Mouse (Mus musculus) liver, embryonic 12.5 days (tissue): ENCODE data around the gene Cdk12. TPM values are rescaled to one million over a fixed set of nuclear protein-coding genes. Genes with fewer than 3 reads are reported as not detected.

Experiments used
- ATAC-seq: fragments of 200-750 bp; cut with Nextera tagmentation; 2 replicates; pipeline ENCODE4 v1.8.0; 2017; ENCODE audit warnings: moderate number of reproducible peaks, mild to moderate bottlenecking, moderate library complexity
- H3K27ac ChIP-seq: fragments of 300-500 bp; sonication (generic); 2 replicates; pipeline ENCODE4 v1.5.1; 2016; ENCODE audit warnings: mild to moderate bottlenecking
- H3K27me3 ChIP-seq: fragments of 300-500 bp; sonication (generic); replicated peaks from 2 replicates; pipeline ENCODE4 v1.6.1; 2016; ENCODE audit warnings: mild to moderate bottlenecking, moderate library complexity
- H3K36me3 ChIP-seq: fragments of 300-500 bp; sonication (generic); 2 replicates; pipeline ENCODE4 v1.6.1; 2016; ENCODE audit warnings: mild to moderate bottlenecking, moderate library complexity
- H3K4me1 ChIP-seq: fragments of 300-500 bp; sonication (generic); 2 replicates; pipeline ENCODE4 v1.6.1; 2016
- H3K4me2 ChIP-seq: fragments of 300-500 bp; sonication (generic); 2 replicates; pipeline ENCODE4 v1.6.1; 2016; ENCODE audit warnings: mild to moderate bottlenecking, moderate library complexity
- H3K4me3 ChIP-seq: fragments of 300-500 bp; sonication (generic); 2 replicates; pipeline ENCODE4 v1.5.1; 2016; ENCODE audit warnings: mild to moderate bottlenecking, moderate library complexity
- H3K9ac ChIP-seq: fragments of 300-500 bp; sonication (generic); 2 replicates; pipeline ENCODE4 v1.6.1; 2016; ENCODE audit warnings: mild to moderate bottlenecking, moderate library complexity
- H3K9me3 ChIP-seq: fragments of 300-500 bp; sonication (generic); replicated peaks from 2 replicates; pipeline ENCODE4 v1.6.1; 2016; ENCODE audit warnings: mild to moderate bottlenecking, moderate library complexity
- WGBS: fragments of 180-500 bp; shearing (Covaris S2); methylation state at CpG from one replicate; pipeline ENCODE4 v1.1.7; 2016; ENCODE audit not compliant: insufficient replicate concordance; 5-methylcytosine and 5-hydroxymethylcytosine counted together
- polyA plus RNA-seq: library from polyadenylated mRNA; unstranded; fragments of >200 nt; fragmentation: Nextera tagmentation; extraction: Ambion mirVana; gene quantifications from 2 replicates; pipeline ENCODE4 v1.2.1, GENCODE M21; 2016

Gene Cdk12
- polyA plus RNA-seq, 1 experiment from 2014 or later = 9.0 TPM

- Histone ChIP-seq H3K9me3 (no peaks in the 10 kb centered on the region), H3K4me3 (no peak overlapping the region), H3K4me1 (no peaks in the 10 kb centered on the region), H3K36me3 (peaks cover 69% of the 10 kb centered on the region), H3K4me2 (no peak overlapping the region), H3K27me3 (no peaks in the 10 kb centered on the region), H3K27ac (no peak overlapping the region), H3K9ac (no peak overlapping the region)
- ATAC-seq = no peak
- 75% methylated on average over 5 of the region's 5 CpGs for WGBS
Measured at GRCm38 (mm10) chr11:98265891-98266290, 63.0 kb downstream of the Cdk12 start.

GRCm38 (mm10) chr11:98266699-98267402, 64.0 kb downstream of the Cdk12 start:
- ATAC-seq = no peak
- WGBS = 77% methylated on average over 6 of the region's 6 CpGs
- Histone ChIP-seq H3K9ac (no peak overlapping the region), H3K27me3 (no peaks in the 10 kb centered on the region), H3K27ac (no peak overlapping the region), H3K4me2 (no peak overlapping the region), H3K4me3 (no peak overlapping the region), H3K4me1 (no peaks in the 10 kb centered on the region), H3K9me3 (no peaks in the 10 kb centered on the region), H3K36me3 (peaks cover 78% of the 10 kb centered on the region)

GRCm38 (mm10) chr11:98270066-98270465, 67.2 kb downstream of the Cdk12 start:
- Histone ChIP-seq H3K4me3 (no peak overlapping the region), H3K9me3 (no peaks in the 10 kb centered on the region), H3K4me1 (no peaks in the 10 kb centered on the region), H3K27me3 (no peaks in the 10 kb centered on the region), H3K9ac (no peak overlapping the region), H3K4me2 (no peak overlapping the region), H3K36me3 (peaks cover 93% of the 10 kb centered on the region), H3K27ac (no peak overlapping the region)
- WGBS = 81% methylated on average over 3 of the region's 3 CpGs
- no peak for ATAC-seq

DNA sequence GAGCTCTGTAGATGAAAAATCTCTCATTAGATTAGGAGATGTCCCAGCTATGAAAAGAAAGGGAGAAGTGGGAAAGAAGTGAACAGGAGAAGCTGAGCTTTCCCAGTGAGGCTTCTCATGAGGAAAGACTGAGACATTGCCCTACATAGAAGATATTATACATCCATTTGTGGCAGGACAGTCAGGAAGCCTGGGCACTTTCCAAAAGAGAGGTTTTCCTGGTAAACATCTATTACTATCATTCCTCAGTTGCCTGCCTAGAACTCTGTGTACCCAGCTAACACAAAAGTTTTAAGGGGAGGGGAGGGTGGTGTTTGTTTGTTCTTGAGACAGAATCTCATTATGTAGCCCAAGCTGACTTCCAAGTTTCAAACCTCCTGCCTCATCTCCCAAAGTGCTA, 67.6 kb downstream of the Cdk12 start:
- H3K27ac ChIP-seq = no peak overlapping the region
- no peak overlapping the region for H3K4me3 ChIP-seq
- no peaks in the 10 kb centered on the region for H3K27me3 ChIP-seq
- no peak for ATAC-seq
- peaks cover 92% of the 10 kb centered on the region for H3K36me3 ChIP-seq
- H3K4me1 ChIP-seq = no peaks in the 10 kb centered on the region
- H3K9ac ChIP-seq = no peak overlapping the region
- no peak overlapping the region for H3K4me2 ChIP-seq
- no peaks in the 10 kb centered on the region for H3K9me3 ChIP-seq

DNA sequence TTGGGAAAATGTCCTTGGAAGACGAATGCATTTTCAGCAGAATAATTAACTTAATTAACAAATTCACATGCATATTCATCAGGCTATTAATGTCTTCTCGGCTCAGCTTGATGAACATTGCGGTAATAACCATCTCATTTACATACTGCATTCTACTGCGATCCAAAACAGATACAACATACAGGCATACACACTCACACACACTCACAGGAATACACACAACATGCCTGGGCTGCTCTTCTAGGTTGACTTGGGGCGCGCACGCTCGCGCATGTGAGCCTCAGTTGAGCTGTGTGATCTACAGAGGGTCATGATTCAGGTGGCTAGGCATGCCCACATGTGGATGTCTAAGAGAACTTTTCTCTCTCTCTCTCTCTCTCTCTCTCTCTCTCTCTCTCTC, 80.9 kb downstream of the Cdk12 start:
- no peak for ATAC-seq
- H3K27ac ChIP-seq = no peak overlapping the region
- peaks cover 9% of the 10 kb centered on the region for H3K36me3 ChIP-seq
- peaks cover 3% of the 10 kb centered on the region; the same call in 1 of the 2 replicates for H3K4me1 ChIP-seq
- H3K4me2 ChIP-seq = no peak overlapping the region; the same call in 1 of the 2 replicates
- H3K4me3 ChIP-seq = no peak overlapping the region
- no peak overlapping the region for H3K9ac ChIP-seq
- peaks cover 52% of the 10 kb centered on the region for H3K27me3 ChIP-seq
- no peaks in the 10 kb centered on the region for H3K9me3 ChIP-seq
- 36% methylated on average over 9 of the region's 9 CpGs for WGBS

- no peak overlapping the region for H3K27ac ChIP-seq
- H3K36me3 ChIP-seq = peaks cover 4% of the 10 kb centered on the region; the same call in 1 of the 2 replicates
- H3K9ac ChIP-seq = no peak overlapping the region
- WGBS = 2% methylated on average over 16 of the region's 17 CpGs
- H3K4me3 ChIP-seq = no peak overlapping the region
- peak overlapping the region; percentile 35 for H3K4me2 ChIP-seq
- ATAC-seq = no peak
- H3K4me1 ChIP-seq = peaks cover 3% of the 10 kb centered on the region; the same call in 1 of the 2 replicates
- H3K27me3 ChIP-seq = peaks cover 57% of the 10 kb centered on the region
- H3K9me3 ChIP-seq = no peaks in the 10 kb centered on the region
Measured at GRCm38 (mm10) chr11:98284230-98284629, 81.4 kb downstream of the Cdk12 start.

DNA sequence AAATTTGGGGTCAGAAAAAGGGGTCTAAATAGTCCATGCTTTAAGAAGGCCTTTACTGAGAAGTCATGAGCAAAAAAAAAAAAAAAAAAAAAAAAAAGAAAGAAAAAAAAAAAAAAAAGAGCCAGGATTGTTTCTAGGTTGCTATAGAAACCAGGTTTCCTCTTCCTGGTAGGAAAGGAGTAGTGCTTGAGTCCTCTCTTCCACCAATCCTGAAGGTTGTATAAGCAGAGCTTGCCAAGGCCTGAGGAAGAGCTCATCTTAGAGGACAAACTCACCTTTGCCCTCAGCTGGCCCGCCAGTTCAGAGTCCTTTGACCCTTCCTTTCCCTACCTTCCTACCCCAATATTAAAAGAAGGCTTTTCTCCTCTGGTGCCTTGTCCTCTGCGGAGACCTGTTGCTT, 82.5 kb downstream of the Cdk12 start:
- Histone ChIP-seq H3K36me3 (no peaks in the 10 kb centered on the region), H3K4me1 (peaks cover 3% of the 10 kb centered on the region; the same call in 1 of the 2 replicates), H3K27me3 (peaks cover 69% of the 10 kb centered on the region), H3K27ac (no peak overlapping the region), H3K4me2 (no peak overlapping the region), H3K9me3 (no peaks in the 10 kb centered on the region), H3K9ac (no peak overlapping the region), H3K4me3 (no peak overlapping the region)
- 64% methylated on average over 2 of the region's 2 CpGs for WGBS
- ATAC-seq = no peak

DNA sequence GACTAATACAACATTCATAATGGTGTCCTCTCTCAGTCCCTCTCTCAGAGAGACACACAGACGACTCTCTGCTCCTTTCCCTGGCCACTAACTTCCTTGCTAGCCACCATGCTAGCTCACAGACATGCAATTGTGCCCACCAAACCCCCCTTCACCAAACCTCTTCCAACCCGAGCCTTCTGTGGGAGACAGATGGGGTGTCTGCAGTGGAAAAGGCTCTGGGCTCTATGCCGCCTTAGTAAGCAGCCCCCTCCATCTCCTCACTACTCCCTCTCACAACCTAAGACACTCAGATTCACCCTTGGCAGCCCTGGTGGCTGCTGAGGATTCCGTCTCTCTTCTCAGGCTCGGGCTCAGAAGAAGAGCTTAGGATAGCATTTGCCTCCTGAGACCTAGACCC, 84.7 kb downstream of the Cdk12 start:
- no peak overlapping the region for H3K4me2 ChIP-seq
- H3K36me3 ChIP-seq = no peaks in the 10 kb centered on the region
- H3K27ac ChIP-seq = no peak overlapping the region
- H3K9ac ChIP-seq = no peak overlapping the region
- peaks cover 3% of the 10 kb centered on the region; the same call in 1 of the 2 replicates for H3K4me1 ChIP-seq
- H3K4me3 ChIP-seq = no peak overlapping the region
- no peaks in the 10 kb centered on the region for H3K9me3 ChIP-seq
- WGBS = 39% methylated on average over 5 of the region's 5 CpGs
- ATAC-seq = no peak
- H3K27me3 ChIP-seq = peaks cover 84% of the 10 kb centered on the region

GRCm38 (mm10) chr11:98287961-98288360, 85.1 kb downstream of the Cdk12 start:
- no peak overlapping the region for H3K27ac ChIP-seq
- no peaks in the 10 kb centered on the region for H3K9me3 ChIP-seq
- H3K4me3 ChIP-seq = no peak overlapping the region
- H3K9ac ChIP-seq = no peak overlapping the region
- no peak overlapping the region for H3K4me2 ChIP-seq
- peaks cover 84% of the 10 kb centered on the region for H3K27me3 ChIP-seq
- H3K4me1 ChIP-seq = peaks cover 3% of the 10 kb centered on the region; the same call in 1 of the 2 replicates
- H3K36me3 ChIP-seq = no peaks in the 10 kb centered on the region
- WGBS = 42% methylated on average over 7 of the region's 7 CpGs
- no peak for ATAC-seq

GRCm38 (mm10) chr11:98289873-98290272, 87.0 kb downstream of the Cdk12 start:
- H3K36me3 ChIP-seq = no peaks in the 10 kb centered on the region
- H3K27ac ChIP-seq = no peak overlapping the region
- H3K27me3 ChIP-seq = peaks cover 91% of the 10 kb centered on the region
- no peaks in the 10 kb centered on the region for H3K9me3 ChIP-seq
- H3K4me3 ChIP-seq = no peak overlapping the region
- WGBS = 47% methylated on average over 13 of the region's 13 CpGs
- no peak for ATAC-seq
- no peaks in the 10 kb centered on the region; the same call in 1 of the 2 replicates for H3K4me1 ChIP-seq
- H3K9ac ChIP-seq = no peak overlapping the region
- H3K4me2 ChIP-seq = no peak overlapping the region

DNA sequence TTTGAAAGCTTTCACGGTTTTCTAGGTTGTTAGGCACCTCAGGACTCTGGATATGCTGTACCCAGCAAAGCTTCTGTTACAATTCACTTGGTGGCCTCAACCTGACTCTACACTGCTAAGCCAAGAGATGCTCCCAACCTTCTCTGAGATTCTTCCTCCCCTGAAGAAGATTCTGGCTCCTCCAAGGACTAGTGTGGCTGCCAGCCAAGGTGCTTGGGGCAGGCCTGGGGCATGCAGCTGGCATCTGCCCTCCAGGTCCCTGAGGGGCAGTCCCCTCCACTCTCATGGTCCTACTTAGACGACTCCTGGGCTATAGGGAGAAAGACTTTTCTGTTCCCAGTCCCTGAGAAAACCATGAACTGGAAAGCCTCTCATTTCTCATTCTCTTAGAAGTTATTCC, 88.0 kb downstream of the Cdk12 start:
- Histone ChIP-seq H3K36me3 (no peaks in the 10 kb centered on the region), H3K27me3 (peaks cover 92% of the 10 kb centered on the region), H3K4me2 (no peak overlapping the region), H3K27ac (no peak overlapping the region), H3K4me1 (no peaks in the 10 kb centered on the region; the same call in 1 of the 2 replicates), H3K9ac (no peak overlapping the region), H3K4me3 (no peak overlapping the region), H3K9me3 (no peaks in the 10 kb centered on the region)
- 39% methylated on average over 2 of the region's 2 CpGs for WGBS
- no peak for ATAC-seq

GRCm38 (mm10) chr11:98293070-98293469, 90.2 kb downstream of the Cdk12 start:
- Histone ChIP-seq H3K4me1 (peaks cover 15% of the 10 kb centered on the region), H3K36me3 (no peaks in the 10 kb centered on the region), H3K9ac (no peak overlapping the region), H3K27me3 (peaks cover 96% of the 10 kb centered on the region), H3K4me2 (no peak overlapping the region), H3K27ac (no peak overlapping the region), H3K4me3 (no peak overlapping the region), H3K9me3 (no peaks in the 10 kb centered on the region)
- 13% methylated on average over 2 of the region's 2 CpGs for whole genome bisulfite sequencing
- no peak for ATAC-seq
